Mouse (Mus musculus): ENCODE data around the gene Chl1. TPM values are rescaled to one million over a fixed set of nuclear protein-coding genes. Genes with fewer than 3 reads are reported as not detected.

The Chl1 gene
- total RNA-seq, 2 experiments from 2014 or later, result 0.54 to 1.2 TPM

GRCm38 (mm10) chr6:103766830-103767229 lies 256.4 kb downstream of the Chl1 start:
- no peak for DNase-seq
- intact Hi-C loops (cut with DNase I), result no loop called here

- intact Hi-C loops (cut with DNase I), result no loop called here
- DNase-seq, result no peak
Measured at GRCm38 (mm10) chr6:103781058-103781457, 270.7 kb downstream of the Chl1 start.

- intact Hi-C loops (cut with DNase I), result no loop called here
- DNase-seq, result no peak
Measured at GRCm38 (mm10) chr6:103791077-103791632, 280.8 kb downstream of the Chl1 start.

GRCm38 (mm10) chr6:103795241-103795640 lies 284.9 kb downstream of the Chl1 start:
- no peak for DNase-seq
- intact Hi-C loops (cut with DNase I), result no loop called here
